Mouse (Mus musculus): Measurements from ENCODE around the gene Mamld1. TPM values are rescaled to one million over a fixed set of nuclear protein-coding genes. Genes with fewer than 3 reads are reported as not detected.

The Mamld1 gene
- polyA plus RNA-seq, 1 experiment from 2014 or later: 6.0 TPM

DNA sequence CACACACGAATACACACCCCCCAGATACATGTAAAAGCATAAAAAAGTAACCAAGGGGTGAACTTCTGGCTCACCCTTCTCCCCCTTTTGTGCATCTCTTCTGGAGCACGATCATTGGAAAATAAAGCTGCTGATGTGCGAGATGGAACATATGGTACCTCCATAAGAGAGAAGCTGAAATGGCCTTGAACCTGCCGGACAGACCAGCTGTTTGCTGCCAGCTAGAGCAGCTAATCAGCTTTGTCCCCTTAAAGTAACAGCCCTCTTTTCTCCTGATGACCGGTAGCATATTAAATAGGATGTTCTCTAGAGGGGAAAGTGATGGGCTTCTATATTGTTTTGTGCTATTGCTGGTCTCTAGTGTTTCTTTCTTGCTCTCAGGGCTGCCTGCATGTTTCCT is 3.2 kb downstream of the Mamld1 start:
- H3K9me3 ChIP-seq (replicated peaks; ENCODE audit: control insufficient read depth, low read length, poor library complexity, severe bottlenecking): no peaks in the 10 kb centered on the region
- H3K9ac ChIP-seq (ENCODE audit: low read depth, low read length): no peak overlapping the region
- no peak overlapping the region for H3K4me3 ChIP-seq (ENCODE audit: low read depth, low read length)
- 30% methylated on average over 5 of the region's 5 CpGs for WGBS
- peak overlapping the region; percentile 69 for H3K4me2 ChIP-seq (ENCODE audit: low read length)
- H3K4me1 ChIP-seq (ENCODE audit: control insufficient read depth, insufficient read depth, low read length): 0 out of 2 replicates have a peak, but pooled peaks cover 3% of the 10 kb centered on the region
- H3K36me3 ChIP-seq (ENCODE audit: control insufficient read depth, insufficient read depth, low read length): no peaks in the 10 kb centered on the region
- H3K27me3 ChIP-seq (ENCODE audit: control insufficient read depth, insufficient read depth, low read depth, low read length): no peaks in the 10 kb centered on the region
- no peak for ATAC-seq
- no peak overlapping the region for H3K27ac ChIP-seq (ENCODE audit: low read length)

DNA sequence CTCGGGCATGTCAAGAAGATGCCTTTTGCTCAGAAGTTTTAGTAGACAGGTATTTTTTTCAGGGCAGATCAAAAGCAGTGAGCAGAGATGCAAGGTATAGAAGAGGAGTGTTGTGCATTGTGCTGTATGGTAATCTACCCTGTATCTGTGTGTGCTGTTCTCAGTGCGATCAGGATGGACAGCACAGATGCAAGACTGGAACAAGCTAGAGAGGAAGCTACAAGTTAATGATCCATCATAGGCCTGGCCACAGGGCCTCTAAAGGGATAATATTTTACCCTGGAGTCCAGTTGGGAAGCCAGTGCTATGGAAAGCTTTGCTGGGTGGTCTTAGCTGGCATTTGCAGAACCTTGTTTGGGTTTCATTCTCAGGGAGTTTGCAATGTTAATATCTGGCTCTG is 6.9 kb downstream of the Mamld1 start:
- Histone ChIP-seq H3K27ac (ENCODE audit: low read length) (no peak overlapping the region), H3K27me3 (ENCODE audit: control insufficient read depth, insufficient read depth, low read depth, low read length) (no peaks in the 10 kb centered on the region), H3K4me3 (ENCODE audit: low read depth, low read length) (no peak overlapping the region), H3K9me3 (replicated peaks; ENCODE audit: control insufficient read depth, low read length, poor library complexity, severe bottlenecking) (no peaks in the 10 kb centered on the region), H3K4me1 (ENCODE audit: control insufficient read depth, insufficient read depth, low read length) (0 out of 2 replicates have a peak, but pooled peaks cover 3% of the 10 kb centered on the region), H3K4me2 (ENCODE audit: low read length) (no peak overlapping the region), H3K36me3 (ENCODE audit: control insufficient read depth, insufficient read depth, low read length) (no peaks in the 10 kb centered on the region), H3K9ac (ENCODE audit: low read depth, low read length) (no peak overlapping the region)
- 97% methylated on average over 2 of the region's 2 CpGs for WGBS
- ATAC-seq: no peak

DNA sequence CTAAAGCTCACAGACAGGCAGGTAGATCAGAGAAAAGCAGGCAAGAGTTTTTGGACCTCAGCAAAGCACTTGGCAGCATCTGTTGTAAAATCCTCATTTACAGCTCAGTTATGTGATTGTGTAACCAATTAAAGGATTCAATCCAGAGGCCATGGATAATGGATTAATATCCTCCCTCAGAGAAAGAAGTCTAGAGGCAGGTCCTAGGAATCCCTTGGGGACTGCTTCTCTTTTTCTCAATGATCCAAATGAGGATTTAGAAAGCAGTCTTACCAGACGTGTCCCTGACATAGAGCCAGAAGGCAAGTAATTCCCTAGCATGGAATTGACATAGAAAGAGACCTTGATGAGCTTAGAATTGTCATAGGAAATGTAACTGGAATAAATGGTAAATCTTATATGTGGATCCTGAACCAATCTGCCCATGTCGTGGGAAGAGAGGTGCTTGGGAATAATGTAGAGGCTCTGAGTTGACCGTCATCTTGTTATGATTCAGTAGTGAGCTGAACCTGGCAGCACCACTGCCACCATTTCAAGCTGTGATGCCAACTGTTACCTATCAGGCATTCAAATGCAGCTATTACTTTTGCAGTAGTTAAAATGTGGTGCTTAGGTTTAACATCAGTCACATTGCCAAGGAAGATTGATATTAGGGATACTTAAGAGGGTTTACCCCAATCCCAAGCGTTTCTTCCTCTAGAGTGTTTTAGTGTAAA is 35.2 kb downstream of the Mamld1 start:
- H3K4me3 ChIP-seq (ENCODE audit: low read depth, low read length): no peak overlapping the region
- no peak overlapping the region for H3K27ac ChIP-seq (ENCODE audit: low read length)
- no peak for ATAC-seq
- no peaks in the 10 kb centered on the region for H3K9me3 ChIP-seq (replicated peaks; ENCODE audit: control insufficient read depth, low read length, poor library complexity, severe bottlenecking)
- no peaks in the 10 kb centered on the region for H3K4me1 ChIP-seq (ENCODE audit: control insufficient read depth, insufficient read depth, low read length)
- H3K4me2 ChIP-seq (ENCODE audit: low read length): no peak overlapping the region
- H3K27me3 ChIP-seq (ENCODE audit: control insufficient read depth, insufficient read depth, low read depth, low read length): no peaks in the 10 kb centered on the region
- 55% methylated on average over 4 of the region's 4 CpGs for WGBS
- no peak overlapping the region for H3K9ac ChIP-seq (ENCODE audit: low read depth, low read length)
- H3K36me3 ChIP-seq (ENCODE audit: control insufficient read depth, insufficient read depth, low read length): no peaks in the 10 kb centered on the region

DNA sequence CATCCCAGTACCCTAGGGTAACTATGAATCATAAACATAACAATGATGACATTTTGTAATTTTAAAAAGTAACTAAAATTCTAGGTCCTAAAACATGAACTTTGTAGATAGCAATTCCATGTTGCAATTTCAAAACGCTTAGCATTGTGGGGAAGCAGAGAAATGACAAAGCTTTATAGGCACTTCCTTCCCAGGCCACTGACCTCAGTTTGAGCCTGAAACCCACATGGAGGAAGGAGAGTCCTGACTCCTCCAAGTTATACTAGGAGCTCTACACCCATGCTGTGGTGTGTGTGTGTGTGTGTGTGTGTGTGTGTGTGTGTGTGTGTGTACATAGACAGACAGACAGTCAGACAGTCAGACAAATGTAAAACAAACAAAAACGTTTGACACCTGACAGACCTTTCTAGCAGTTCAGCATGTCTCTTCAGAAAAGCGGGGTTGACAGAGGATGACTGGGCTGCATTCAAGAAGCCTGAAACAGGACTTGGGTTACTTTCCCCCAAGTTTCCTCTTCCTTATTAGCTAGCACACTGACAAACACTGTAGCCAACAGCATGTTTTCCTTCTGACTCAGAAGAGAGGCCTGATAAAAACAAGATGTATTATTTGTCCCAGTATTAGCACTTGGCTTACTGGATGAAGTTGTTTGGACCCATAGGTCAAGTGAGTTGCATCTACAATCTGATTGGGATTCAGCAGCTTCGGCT is 37.5 kb downstream of the Mamld1 start:
- 66% methylated on average over 4 of the region's 4 CpGs for WGBS
- ATAC-seq: no peak
- Histone ChIP-seq H3K4me1 (ENCODE audit: control insufficient read depth, insufficient read depth, low read length) (no peaks in the 10 kb centered on the region), H3K36me3 (ENCODE audit: control insufficient read depth, insufficient read depth, low read length) (no peaks in the 10 kb centered on the region), H3K4me2 (ENCODE audit: low read length) (no peak overlapping the region), H3K9ac (ENCODE audit: low read depth, low read length) (no peak overlapping the region), H3K9me3 (replicated peaks; ENCODE audit: control insufficient read depth, low read length, poor library complexity, severe bottlenecking) (no peaks in the 10 kb centered on the region), H3K27ac (ENCODE audit: low read length) (no peak overlapping the region), H3K27me3 (ENCODE audit: control insufficient read depth, insufficient read depth, low read depth, low read length) (no peaks in the 10 kb centered on the region), H3K4me3 (ENCODE audit: low read depth, low read length) (no peak overlapping the region)

DNA sequence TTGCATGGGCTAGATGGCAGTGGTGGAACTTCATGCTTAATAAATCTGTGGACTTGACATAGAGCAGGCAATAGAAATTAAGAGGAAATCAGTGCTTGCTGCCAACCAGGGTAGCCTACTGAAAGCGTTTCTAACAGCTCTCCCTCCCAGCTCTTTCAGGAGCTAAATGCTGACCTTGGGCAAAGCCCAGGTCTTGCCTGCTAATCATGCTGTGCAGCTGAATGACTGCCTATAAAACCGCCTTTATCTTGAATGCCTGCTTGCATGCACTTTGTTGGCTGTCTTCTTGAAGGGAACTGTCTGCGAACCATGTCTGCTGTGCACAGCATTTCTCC is 38.0 kb downstream of the Mamld1 start:
- no peak for ATAC-seq
- Histone ChIP-seq H3K4me1 (ENCODE audit: control insufficient read depth, insufficient read depth, low read length) (no peaks in the 10 kb centered on the region), H3K9ac (ENCODE audit: low read depth, low read length) (no peak overlapping the region), H3K36me3 (ENCODE audit: control insufficient read depth, insufficient read depth, low read length) (no peaks in the 10 kb centered on the region), H3K27ac (ENCODE audit: low read length) (no peak overlapping the region), H3K4me3 (ENCODE audit: low read depth, low read length) (no peak overlapping the region), H3K27me3 (ENCODE audit: control insufficient read depth, insufficient read depth, low read depth, low read length) (no peaks in the 10 kb centered on the region), H3K4me2 (ENCODE audit: low read length) (no peak overlapping the region), H3K9me3 (replicated peaks; ENCODE audit: control insufficient read depth, low read length, poor library complexity, severe bottlenecking) (no peaks in the 10 kb centered on the region)
- WGBS: 38% methylated on average over 3 of the region's 3 CpGs

- Histone ChIP-seq H3K9ac (ENCODE audit: low read depth, low read length) (no peak overlapping the region), H3K4me3 (ENCODE audit: low read depth, low read length) (no peak overlapping the region), H3K9me3 (replicated peaks; ENCODE audit: control insufficient read depth, low read length, poor library complexity, severe bottlenecking) (no peaks in the 10 kb centered on the region), H3K4me1 (ENCODE audit: control insufficient read depth, insufficient read depth, low read length) (no peaks in the 10 kb centered on the region), H3K4me2 (ENCODE audit: low read length) (no peak overlapping the region), H3K36me3 (ENCODE audit: control insufficient read depth, insufficient read depth, low read length) (no peaks in the 10 kb centered on the region), H3K27me3 (ENCODE audit: control insufficient read depth, insufficient read depth, low read depth, low read length) (no peaks in the 10 kb centered on the region), H3K27ac (ENCODE audit: low read length) (no peak overlapping the region)
- no peak for ATAC-seq
Measured at GRCm38 (mm10) chrX:71105820-71106219, 55.8 kb downstream of the Mamld1 start.

- no peak overlapping the region for H3K4me2 ChIP-seq (ENCODE audit: low read length)
- no peak for ATAC-seq
- no peaks in the 10 kb centered on the region for H3K9me3 ChIP-seq (replicated peaks; ENCODE audit: control insufficient read depth, low read length, poor library complexity, severe bottlenecking)
- no peak overlapping the region for H3K27ac ChIP-seq (ENCODE audit: low read length)
- H3K4me1 ChIP-seq (ENCODE audit: control insufficient read depth, insufficient read depth, low read length): no peaks in the 10 kb centered on the region
- H3K36me3 ChIP-seq (ENCODE audit: control insufficient read depth, insufficient read depth, low read length): no peaks in the 10 kb centered on the region
- H3K9ac ChIP-seq (ENCODE audit: low read depth, low read length): no peak overlapping the region
- H3K27me3 ChIP-seq (ENCODE audit: control insufficient read depth, insufficient read depth, low read depth, low read length): no peaks in the 10 kb centered on the region
- WGBS: 81% methylated on average over 4 of the region's 4 CpGs
- H3K4me3 ChIP-seq (ENCODE audit: low read depth, low read length): no peak overlapping the region
Measured at GRCm38 (mm10) chrX:71106392-71106791, 56.3 kb downstream of the Mamld1 start.

DNA sequence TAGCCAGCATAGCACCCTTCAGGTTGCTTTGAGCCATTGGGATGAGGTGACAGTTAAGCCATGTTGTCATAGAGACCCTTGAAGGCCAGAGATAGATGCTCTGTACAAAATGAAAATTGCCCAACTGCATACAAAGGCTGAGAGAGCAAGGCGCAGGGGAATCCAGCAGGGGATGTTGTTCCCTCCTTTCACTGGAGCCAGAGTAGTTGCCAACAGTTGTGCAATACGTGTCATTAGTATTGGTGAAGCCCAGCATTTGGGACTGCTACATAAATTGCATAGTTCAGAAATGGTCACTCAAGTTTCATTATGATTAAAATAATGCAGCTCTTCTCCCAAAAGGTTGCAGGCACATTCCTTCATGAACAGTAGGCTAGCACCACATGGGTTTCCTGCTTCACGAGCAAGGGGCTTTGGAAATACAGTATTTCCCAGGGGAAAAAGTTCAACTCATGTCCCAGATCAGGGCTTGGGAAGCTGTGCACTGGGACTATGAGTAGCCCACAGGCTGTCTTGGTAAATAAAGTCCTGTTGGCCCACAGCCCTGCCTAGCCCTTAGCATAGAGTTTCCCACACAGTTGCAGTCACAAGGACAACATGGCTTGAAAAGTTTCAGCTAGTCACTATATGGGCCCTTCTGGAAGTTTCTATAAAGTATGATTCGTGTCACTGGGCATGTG is 58.1 kb downstream of the Mamld1 start:
- H3K9ac ChIP-seq (ENCODE audit: low read depth, low read length): no peak overlapping the region
- H3K4me2 ChIP-seq (ENCODE audit: low read length): no peak overlapping the region
- H3K36me3 ChIP-seq (ENCODE audit: control insufficient read depth, insufficient read depth, low read length): no peaks in the 10 kb centered on the region
- no peaks in the 10 kb centered on the region for H3K4me1 ChIP-seq (ENCODE audit: control insufficient read depth, insufficient read depth, low read length)
- no peaks in the 10 kb centered on the region for H3K27me3 ChIP-seq (ENCODE audit: control insufficient read depth, insufficient read depth, low read depth, low read length)
- no peaks in the 10 kb centered on the region for H3K9me3 ChIP-seq (replicated peaks; ENCODE audit: control insufficient read depth, low read length, poor library complexity, severe bottlenecking)
- ATAC-seq: no peak
- H3K27ac ChIP-seq (ENCODE audit: low read length): no peak overlapping the region
- 84% methylated on average over 4 of the region's 4 CpGs for WGBS
- H3K4me3 ChIP-seq (ENCODE audit: low read depth, low read length): no peak overlapping the region

- Histone ChIP-seq H3K36me3 (ENCODE audit: control insufficient read depth, insufficient read depth, low read length) (no peaks in the 10 kb centered on the region), H3K4me3 (ENCODE audit: low read depth, low read length) (no peak overlapping the region), H3K27me3 (ENCODE audit: control insufficient read depth, insufficient read depth, low read depth, low read length) (no peaks in the 10 kb centered on the region), H3K9me3 (replicated peaks; ENCODE audit: control insufficient read depth, low read length, poor library complexity, severe bottlenecking) (no peaks in the 10 kb centered on the region), H3K9ac (ENCODE audit: low read depth, low read length) (no peak overlapping the region), H3K27ac (ENCODE audit: low read length) (no peak overlapping the region), H3K4me2 (ENCODE audit: low read length) (no peak overlapping the region), H3K4me1 (ENCODE audit: control insufficient read depth, insufficient read depth, low read length) (no peaks in the 10 kb centered on the region)
- no peak for ATAC-seq
- WGBS: 66% methylated on average over 2 of the region's 2 CpGs
Measured at GRCm38 (mm10) chrX:71110333-71110732, 60.3 kb downstream of the Mamld1 start.

Measured in midbrain, embryonic 16.5 days (tissue).